ENCODE assay signal across 19 mouse cellular contexts in the genomic region with DNA sequence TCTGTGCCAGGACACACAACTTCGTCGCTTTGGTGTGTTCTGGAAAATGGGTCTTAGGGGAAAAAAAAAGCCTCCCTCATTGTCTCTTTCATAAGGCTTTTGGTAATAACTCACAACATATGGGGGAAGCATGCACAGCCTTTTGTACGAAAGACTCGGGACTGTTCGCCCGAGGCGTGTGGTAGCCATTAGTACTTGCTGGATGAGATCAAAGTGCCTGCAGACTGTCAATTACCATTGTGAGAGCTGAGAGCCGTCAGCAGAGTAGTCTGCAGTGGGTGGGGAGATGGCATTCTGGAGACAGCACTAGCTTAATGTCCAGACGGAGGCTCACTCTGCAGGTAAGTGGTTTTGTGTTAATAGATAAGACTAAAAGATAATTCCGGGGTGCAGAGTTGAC.
DNase-seq lines count a peak whose midpoint lies in the region; ATAC-seq and TF ChIP-seq lines count a peak whose summit lies in the region.
"Had no signal": no experiment of that assay in that cellular context is flagged by ENCODE, and none has a peak within 500 bp of the region (broad histone marks: within the 10 kb centered on the region; RNA-seq: fewer than 3 reads in every experiment).

No protein-coding gene starts in this region.

- peaks cover 25% of the 10 kb centered on the region for H3K4me1 ChIP-seq in forebrain, embryonic 11.5 days (replicated peaks; ENCODE audit: control insufficient read depth, insufficient read depth, low read length)
- H3K4me1 ChIP-seq in forebrain, postnatal 0 days (ENCODE audit: insufficient read depth), result peaks cover 9% of the 10 kb centered on the region; the same call in 1 of the 2 replicates
- H3K4me1 ChIP-seq in heart, postnatal 0 days (ENCODE audit: control insufficient read depth, insufficient read depth), result peaks cover 37% of the 10 kb centered on the region
- peaks cover 35% of the 10 kb centered on the region for H3K4me1 ChIP-seq in limb, embryonic 10.5 days

- H3K27me3 ChIP-seq in forebrain, embryonic 11.5 days (ENCODE audit: control insufficient read depth, insufficient read depth, low read length), result no peaks in the 10 kb centered on the region
- H3K27me3 ChIP-seq in forebrain, postnatal 0 days (ENCODE audit: insufficient read depth, low read length), result no peaks in the 10 kb centered on the region
- no peaks in the 10 kb centered on the region for H3K27me3 ChIP-seq in heart, postnatal 0 days (ENCODE audit: control insufficient read depth, insufficient read depth, low read length)
- H3K27me3 ChIP-seq in limb, embryonic 10.5 days (ENCODE audit: low read depth, poor library complexity, severe bottlenecking), result no peaks in the 10 kb centered on the region
- H3K27me3 ChIP-seq: embryonic facial prominence, embryonic 12.5 days; hindbrain, embryonic 13.5 days; limb, embryonic 15.5 days; Patski had no signal

- no peak overlapping the region for H3K4me3 ChIP-seq in forebrain, embryonic 11.5 days (ENCODE audit: low read depth, low read length)
- no peak overlapping the region for H3K4me3 ChIP-seq in forebrain, postnatal 0 days (ENCODE audit: low read depth, low read length)
- no peak overlapping the region for H3K4me3 ChIP-seq in heart, postnatal 0 days (ENCODE audit: low read depth, low read length)
- no peak overlapping the region for H3K4me3 ChIP-seq in limb, embryonic 10.5 days
- H3K4me3 ChIP-seq: embryonic facial prominence, embryonic 12.5 days; hindbrain, embryonic 13.5 days; limb, embryonic 15.5 days had no signal

- peak; percentile 71 for DNase-seq in forebrain, embryonic 11.5 days (ENCODE audit: low spot score)
- no peak for DNase-seq in forebrain, postnatal 0 days
- no peak for DNase-seq in heart, postnatal 0 days (ENCODE audit: low spot score)
- no peak for DNase-seq in heart, adult 11 months
- peak; percentile 68 for DNase-seq in ZHBTc4 (ENCODE audit: low read depth, low spot score)
- no peak for DNase-seq in limb, embryonic 10.5 days (ENCODE audit: low spot score)
- no peak for DNase-seq in lung, postnatal 25 days (ENCODE audit: low spot score)
- no peak for DNase-seq in thymus, postnatal 4 days
- DNase-seq: cerebellum, adult 2 months; gastrocnemius, postnatal 25 days; kidney, adult 2 months; kidney, postnatal 36 days; layer of hippocampus, postnatal 36 days; lung, adult 2 months; right cerebral cortex, postnatal 25 days had no signal

- 21% methylated on average over 10 of the region's 10 CpGs for WGBS in forebrain, embryonic 11.5 days
- 26% methylated on average over 10 of the region's 10 CpGs for WGBS in forebrain, postnatal 0 days
- 39% methylated on average over 10 of the region's 10 CpGs for whole genome bisulfite sequencing in heart, postnatal 0 days
- 10% methylated on average over 10 of the region's 10 CpGs for WGBS in limb, embryonic 10.5 days

- TF ChIP-seq CTCF in forebrain, postnatal 0 days (IDR thresholded peaks at IDR 0.05; ENCODE audit: low read depth), result no peak
- no peak for TF ChIP-seq CTCF in heart, postnatal 0 days (IDR thresholded peaks at IDR 0.05; ENCODE audit: low read depth)

- no peak for TF ChIP-seq EP300 in heart, postnatal 0 days (IDR thresholded peaks at IDR 0.05; ENCODE audit: low read depth)

- H3K27ac ChIP-seq in forebrain, embryonic 11.5 days (ENCODE audit: low read depth, low read length), result no peak overlapping the region
- no peak overlapping the region for H3K27ac ChIP-seq in forebrain, postnatal 0 days (ENCODE audit: low read depth, low read length)
- H3K27ac ChIP-seq in heart, postnatal 0 days (ENCODE audit: low read depth), result peak overlapping the region; percentile 70
- peak overlapping the region; percentile 68 for H3K27ac ChIP-seq in limb, embryonic 10.5 days
- H3K27ac ChIP-seq: embryonic facial prominence, embryonic 12.5 days; hindbrain, embryonic 13.5 days; limb, embryonic 15.5 days had no signal

- H3K36me3 ChIP-seq in forebrain, embryonic 11.5 days (ENCODE audit: control insufficient read depth, insufficient read depth, low read length), result no peaks in the 10 kb centered on the region
- H3K36me3 ChIP-seq in forebrain, postnatal 0 days (ENCODE audit: insufficient read depth), result no peaks in the 10 kb centered on the region
- H3K36me3 ChIP-seq in heart, postnatal 0 days (replicated peaks; ENCODE audit: control insufficient read depth, insufficient read depth, low read length), result peaks cover 7% of the 10 kb centered on the region; the same call in 1 of the 2 replicates
- H3K36me3 ChIP-seq in limb, embryonic 10.5 days, result peaks cover 8% of the 10 kb centered on the region; the same call in 1 of the 2 replicates
- H3K36me3 ChIP-seq: embryonic facial prominence, embryonic 12.5 days; hindbrain, embryonic 13.5 days; limb, embryonic 15.5 days had no signal

- no peaks in the 10 kb centered on the region for H3K9me3 ChIP-seq in forebrain, embryonic 11.5 days (ENCODE audit: control insufficient read depth, low read length)
- H3K9me3 ChIP-seq in forebrain, postnatal 0 days (ENCODE audit: low read length), result no peaks in the 10 kb centered on the region
- no peaks in the 10 kb centered on the region for H3K9me3 ChIP-seq in heart, postnatal 0 days (replicated peaks; ENCODE audit: control insufficient read depth, low read length)
- no peaks in the 10 kb centered on the region for H3K9me3 ChIP-seq in limb, embryonic 10.5 days (replicated peaks)
- H3K9me3 ChIP-seq: embryonic facial prominence, embryonic 12.5 days; hindbrain, embryonic 13.5 days; limb, embryonic 15.5 days had no signal

- peak; percentile 60 for ATAC-seq in forebrain, embryonic 11.5 days (replicated peaks; ENCODE audit: low FRiP score)
- ATAC-seq in forebrain, postnatal 0 days, result no peak
- ATAC-seq in heart, postnatal 0 days (ENCODE audit: insufficient read depth, low read depth), result no peak
- ATAC-seq: Patski had no signal

- H3K9ac ChIP-seq in forebrain, embryonic 11.5 days (ENCODE audit: low read length), result no peak overlapping the region
- no peak overlapping the region for H3K9ac ChIP-seq in forebrain, postnatal 0 days
- H3K9ac ChIP-seq in heart, postnatal 0 days (replicated peaks; ENCODE audit: low read depth, low read length), result no peak overlapping the region
- H3K9ac ChIP-seq: embryonic facial prominence, embryonic 12.5 days; hindbrain, embryonic 13.5 days; limb, embryonic 15.5 days had no signal

- H3K4me2 ChIP-seq in forebrain, embryonic 11.5 days (ENCODE audit: low read depth, low read length, severe bottlenecking), result no peak overlapping the region
- H3K4me2 ChIP-seq in forebrain, postnatal 0 days (ENCODE audit: low read depth), result no peak overlapping the region
- no peak overlapping the region for H3K4me2 ChIP-seq in heart, postnatal 0 days (ENCODE audit: low read depth, low read length)
- H3K4me2 ChIP-seq: embryonic facial prominence, embryonic 12.5 days; hindbrain, embryonic 13.5 days; limb, embryonic 15.5 days had no signal

Comparison
In these comparisons a context has a peak if more than half of its experiments do, and no peak if none do; other contexts are left out.
1. DNase-seq: peak in forebrain, embryonic 11.5 days (single experiment) and ZHBTc4 (single experiment); none in forebrain, postnatal 0 days (single experiment), heart, postnatal 0 days (single experiment), heart, adult 11 months (single experiment), limb, embryonic 10.5 days (single experiment), lung, postnatal 25 days (single experiment) and thymus, postnatal 4 days (single experiment).
2. H3K27ac ChIP-seq: peak in heart, postnatal 0 days (single experiment) and limb, embryonic 10.5 days (single experiment); none in forebrain, embryonic 11.5 days (single experiment) and forebrain, postnatal 0 days (single experiment).